Mouse (Mus musculus) spleen, postnatal 10 days (tissue): ENCODE data around the gene Cfap77.
"Not testable (repeated sequence)": the region's sequence is repeated elsewhere in the genome, so short reads cannot be mapped to it uniquely, and the experiment has no call there.

Experiments
- DNase-seq, 2 experiments: peaks; one replicate each; pipeline ENCODE4 v3.0.0; 2021 to 2022; ENCODE audit warnings: low spot score in 2 of 2

Gene Cfap77

GRCm38 (mm10) chr2:29054991-29055390 lies at the start of gene Cfap77:
TSS of gene Cfap77 (minus strand) at chr2:29055066.
- DNase-seq: peak; percentile 44 to 79

DNA sequence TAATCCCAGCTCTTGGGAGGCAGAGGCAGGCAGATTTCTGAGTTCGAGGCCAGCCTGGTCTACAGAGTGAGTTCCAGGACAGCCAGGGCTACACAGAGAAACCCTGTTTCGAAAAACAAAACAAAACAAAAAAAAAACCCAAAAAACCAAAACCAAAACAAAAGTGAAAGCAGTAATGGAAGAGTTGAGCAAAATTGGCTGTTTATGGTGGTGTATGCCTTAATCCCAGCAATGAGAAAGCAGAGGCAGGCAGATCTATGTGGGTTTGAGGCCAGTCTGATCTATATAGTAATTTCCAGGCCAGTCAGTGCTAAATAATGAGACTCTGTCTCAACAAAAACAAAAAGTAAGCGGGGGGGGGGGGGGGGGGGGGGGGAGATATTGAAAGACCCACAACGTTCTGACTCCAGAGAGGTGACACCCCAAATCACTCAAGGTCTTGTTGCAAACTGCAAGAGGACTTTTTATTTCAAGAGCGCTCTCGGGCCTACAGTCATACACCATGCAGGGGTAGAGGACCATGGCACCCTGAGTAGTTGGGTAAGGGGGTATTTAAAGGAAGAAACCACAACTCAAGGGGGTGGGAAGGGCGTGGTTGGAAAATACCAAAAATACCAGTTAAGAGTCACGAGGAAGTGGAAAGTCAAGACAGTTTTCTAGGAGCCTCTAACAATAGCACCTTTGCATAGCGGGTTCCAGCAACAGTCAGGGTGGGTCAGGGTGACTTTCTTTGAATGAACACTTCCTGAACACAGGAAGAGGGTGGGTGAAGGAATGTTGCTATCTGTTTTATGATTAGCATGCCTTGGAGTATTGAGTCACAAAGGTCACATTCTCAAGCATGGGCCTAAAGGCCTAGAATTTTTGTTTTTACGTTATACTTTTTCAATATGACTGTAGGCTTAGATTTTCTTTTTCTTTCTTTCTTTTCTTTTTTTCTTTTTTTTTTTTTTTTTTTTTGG lies 47.8 kb upstream of the Cfap77 start:
- DNase-seq: not testable (repeated sequence)

- no peak for DNase-seq
Observed at GRCm38 (mm10) chr2:29100822-29101534, 46.1 kb upstream of the Cfap77 start.

GRCm38 (mm10) chr2:29099646-29100045 lies 44.8 kb upstream of the Cfap77 start:
- no peak for DNase-seq

GRCm38 (mm10) chr2:29098786-29099185 lies 43.9 kb upstream of the Cfap77 start:
- DNase-seq: no peak

- DNase-seq: not testable (repeated sequence)
Observed at GRCm38 (mm10) chr2:29097955-29098354, 43.1 kb upstream of the Cfap77 start.

DNA sequence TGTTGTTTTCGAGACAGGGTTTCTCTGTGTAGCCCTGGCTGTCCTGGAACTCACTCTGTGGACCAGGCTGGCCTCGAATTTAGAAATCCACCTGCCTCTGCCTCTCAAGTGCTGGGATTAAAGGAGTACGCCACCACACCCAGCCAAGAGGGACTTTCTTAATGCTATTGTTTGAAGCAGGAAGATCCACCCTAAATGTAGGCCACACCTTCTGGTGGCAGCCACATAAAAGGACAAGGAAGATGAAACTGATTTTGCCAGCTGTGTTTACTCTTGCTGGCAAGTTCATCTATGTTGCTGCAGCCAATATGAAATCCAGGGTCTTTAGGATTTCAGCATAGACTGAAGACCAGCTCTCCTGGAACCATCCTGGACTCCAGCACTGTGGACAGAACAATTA lies 42.6 kb upstream of the Cfap77 start:
- no peak for DNase-seq

DNA sequence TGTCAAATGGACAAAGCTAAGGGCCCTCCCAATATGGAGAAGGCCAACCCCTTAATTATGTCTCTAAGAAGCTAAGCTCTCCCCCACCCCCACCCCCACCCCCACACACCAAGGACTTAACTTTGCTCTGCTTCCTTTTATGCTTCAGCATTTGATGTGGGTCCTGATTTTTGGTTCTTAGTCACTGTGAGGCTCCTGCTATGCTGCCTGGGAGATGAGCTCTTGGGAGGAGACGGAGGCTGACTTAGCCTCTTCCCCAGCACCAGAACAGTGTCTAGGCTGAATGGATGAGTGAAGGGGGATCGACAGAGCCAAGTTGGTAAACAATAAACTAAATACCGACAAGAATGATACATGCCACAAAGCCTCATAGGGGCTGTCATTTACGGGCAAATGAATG lies 41.9 kb upstream of the Cfap77 start:
- DNase-seq: no peak

GRCm38 (mm10) chr2:29095674-29096073 lies 40.8 kb upstream of the Cfap77 start:
- DNase-seq: no peak

GRCm38 (mm10) chr2:29089276-29089675 lies 34.4 kb upstream of the Cfap77 start:
- not testable (repeated sequence) for DNase-seq

DNA sequence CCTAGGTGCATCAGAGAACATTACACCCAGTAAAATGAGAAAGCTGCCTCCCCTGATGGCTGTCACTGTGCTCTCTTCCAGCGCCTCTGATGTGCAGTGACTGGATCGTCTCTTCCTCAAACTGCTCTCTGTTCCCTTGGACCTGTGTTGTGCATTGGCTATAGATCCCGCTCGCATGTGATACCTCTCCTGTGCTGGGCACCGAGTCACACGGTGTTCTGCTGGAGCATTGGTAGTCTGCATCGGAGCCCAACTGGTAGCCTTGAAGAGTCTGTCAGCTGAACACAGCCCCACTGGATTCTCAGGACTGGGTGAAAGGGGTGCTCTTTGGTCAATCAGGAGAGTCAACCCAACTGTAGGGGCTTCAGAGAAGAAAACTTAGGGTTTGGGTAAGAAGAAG lies 31.2 kb upstream of the Cfap77 start:
- no peak for DNase-seq

- no peak for DNase-seq
Observed at GRCm38 (mm10) chr2:29081965-29082364, 27.1 kb upstream of the Cfap77 start.

GRCm38 (mm10) chr2:29076226-29076625 lies 21.4 kb upstream of the Cfap77 start:
- DNase-seq: no peak

DNA sequence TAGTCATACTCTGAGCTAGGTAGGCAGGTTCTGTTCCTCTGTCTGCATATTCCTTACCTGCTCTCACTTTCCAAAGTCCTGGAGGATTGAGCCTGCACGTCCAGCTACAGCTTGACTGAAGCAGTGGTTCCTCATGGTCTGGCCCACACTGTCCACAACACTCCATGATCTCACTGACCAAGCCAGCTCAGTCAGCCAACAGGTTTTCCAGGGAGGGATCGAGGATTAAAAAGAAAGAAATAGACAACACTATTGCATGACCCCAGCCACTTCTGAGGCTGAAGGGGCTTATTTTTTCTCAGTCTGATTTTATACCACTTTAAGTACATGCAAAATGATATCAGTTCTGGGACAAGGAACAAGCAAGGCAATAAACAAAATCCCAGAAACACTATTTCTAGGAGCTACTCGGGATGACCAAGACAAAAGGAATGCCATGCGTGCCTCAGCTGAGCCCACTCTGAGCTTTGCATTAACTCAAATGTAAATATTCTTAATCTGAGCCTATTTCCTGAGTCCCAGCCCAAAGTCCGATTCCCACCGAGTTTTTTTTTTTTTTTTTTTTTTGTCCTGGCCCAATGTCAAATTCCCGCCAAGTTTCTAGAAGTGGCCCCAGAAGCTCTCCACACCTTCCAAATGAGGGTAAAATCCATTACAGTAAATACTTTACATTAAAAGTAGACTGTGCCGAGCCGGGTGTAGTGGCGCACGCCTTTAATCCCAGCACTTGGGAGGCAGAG lies 20.6 kb upstream of the Cfap77 start:
- no peak for DNase-seq

DNA sequence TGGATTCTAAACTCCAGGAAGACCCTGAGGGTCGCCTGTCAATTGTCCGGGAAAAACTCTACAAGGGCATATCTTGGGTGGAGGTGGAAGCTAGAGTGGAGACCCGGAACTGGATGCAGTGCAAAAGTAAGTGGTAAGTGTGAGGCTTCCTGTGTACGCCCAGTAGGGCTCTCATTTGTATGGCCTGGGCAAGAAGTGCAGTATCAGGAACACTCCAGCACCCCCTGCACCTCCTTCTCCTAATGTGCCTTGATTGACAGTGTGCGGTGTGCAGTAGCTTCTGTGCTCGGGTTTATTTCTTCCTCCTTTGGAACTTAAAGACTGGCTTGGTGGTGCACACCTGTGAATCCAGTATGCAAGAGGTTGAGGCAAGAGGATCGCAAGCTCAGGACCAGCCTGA lies 19.8 kb upstream of the Cfap77 start:
- DNase-seq: no peak

- no peak for DNase-seq
Observed at GRCm38 (mm10) chr2:29066410-29066809, 11.5 kb upstream of the Cfap77 start.

GRCm38 (mm10) chr2:29065796-29066195 lies 10.9 kb upstream of the Cfap77 start:
- no peak for DNase-seq

DNA sequence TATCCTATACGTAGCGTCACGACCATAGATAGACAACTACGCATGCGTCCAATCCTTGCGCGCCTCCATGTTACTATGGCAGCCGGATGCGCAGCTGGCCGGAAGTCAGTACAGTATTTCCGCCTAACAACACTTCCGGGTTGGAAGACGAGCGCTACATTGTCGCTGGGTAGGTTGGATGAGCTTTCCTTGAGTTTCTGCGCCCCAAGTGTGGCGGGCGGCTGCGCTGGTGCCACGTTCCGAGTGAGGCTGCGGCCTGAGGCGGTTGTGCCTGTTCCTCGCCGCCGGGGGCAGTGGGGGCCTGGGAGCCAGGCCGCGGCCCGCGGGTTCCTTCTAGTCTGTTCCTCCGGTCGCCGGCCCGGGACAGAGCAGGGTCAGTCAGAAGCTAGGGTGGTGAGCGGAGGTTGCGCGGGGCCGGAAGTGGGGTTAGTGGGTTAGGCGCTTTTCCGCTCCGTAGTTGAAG lies 5.3 kb upstream of the Cfap77 start, which contains the start of gene Ttf1:
Ttf1 (plus strand) TSS at position 128 of the 463 bp plus-strand sequence.
- peak; percentile 79 to 90 for DNase-seq

DNA sequence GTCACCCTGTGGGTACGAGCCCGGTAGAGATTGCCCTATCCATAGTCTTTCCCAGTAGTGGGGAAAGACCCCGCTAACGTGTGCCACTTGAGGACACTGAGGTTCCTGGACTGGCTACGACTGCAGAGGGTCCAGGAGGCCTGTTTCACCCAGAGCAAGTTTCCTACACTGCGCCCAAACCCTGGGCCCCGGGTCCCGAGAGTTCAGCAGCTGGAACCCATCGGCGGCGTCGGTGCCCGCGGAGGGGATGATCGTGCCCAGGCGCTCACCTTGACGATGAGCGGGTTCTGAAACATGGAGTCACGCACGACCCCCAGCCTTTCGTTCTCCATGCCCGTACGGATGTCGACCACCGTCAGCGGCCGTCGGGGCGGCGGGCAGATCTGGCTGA lies 326 bp downstream of the Cfap77 start:
- DNase-seq: no peak

DNA sequence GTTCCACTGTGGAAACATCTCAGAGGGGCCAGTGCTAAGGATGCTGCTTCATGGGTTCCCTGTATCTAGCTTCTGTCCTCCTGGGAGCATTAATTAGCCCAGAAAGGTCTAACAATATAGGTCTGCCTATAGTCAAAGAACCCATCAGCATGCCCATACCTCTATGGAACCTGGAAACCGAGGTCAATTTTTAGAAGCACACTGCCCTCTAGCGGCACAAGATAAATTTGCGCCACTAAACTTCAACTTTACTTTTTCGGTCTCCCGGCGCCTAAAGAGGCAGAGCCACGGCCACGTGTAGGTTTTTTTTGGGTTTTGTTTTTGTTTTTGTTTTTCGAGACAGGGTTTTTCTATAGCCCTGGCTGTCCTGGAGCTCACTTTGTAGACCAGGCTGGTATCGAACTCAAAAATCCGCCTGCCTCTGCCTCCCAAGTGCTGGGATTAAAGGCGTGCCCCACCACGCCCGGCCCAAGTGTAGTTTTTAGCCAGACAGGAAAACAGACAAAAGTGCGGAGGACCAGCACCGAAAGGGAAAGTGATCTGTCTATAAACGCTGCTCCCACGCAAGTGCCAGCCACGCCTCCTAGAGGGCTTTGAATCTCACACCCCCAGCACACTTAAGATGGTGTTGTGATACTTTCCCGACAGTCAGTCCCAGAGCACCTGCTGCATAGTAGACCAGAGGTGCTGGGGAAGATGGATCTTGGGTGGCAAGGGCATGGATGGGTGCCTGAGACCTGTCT lies 893 bp downstream of the Cfap77 start:
- peak; percentile 57 to 75 for DNase-seq

GRCm38 (mm10) chr2:29052943-29053454 lies 1.9 kb downstream of the Cfap77 start:
- peak; percentile 49 to 76 for DNase-seq
